Mouse (Mus musculus) heart, postnatal 25 days (tissue): ENCODE data around the gene Lhfpl2. TPM values are rescaled to one million over a fixed set of nuclear protein-coding genes. Genes with fewer than 3 reads are reported as not detected.

Experiments
- DNase-seq: peaks from one replicate; pipeline ENCODE4 v3.0.0; 2022; ENCODE audit warnings: low spot score
- intact Hi-C: fragments of 180-260 bp; cut with DNase I; formaldehyde crosslinking; loops from one replicate; pipeline ENCODE4 v1.15.1; 2025
- total RNA-seq, 2 experiments: library from RNA; stranded (reverse); gene quantifications; 2 replicates each; pipeline ENCODE4 v1.2.3; 2021

The Lhfpl2 gene
- total RNA-seq, 2 experiments from 2014 or later, result 4.5 to 6.4 TPM

DNA sequence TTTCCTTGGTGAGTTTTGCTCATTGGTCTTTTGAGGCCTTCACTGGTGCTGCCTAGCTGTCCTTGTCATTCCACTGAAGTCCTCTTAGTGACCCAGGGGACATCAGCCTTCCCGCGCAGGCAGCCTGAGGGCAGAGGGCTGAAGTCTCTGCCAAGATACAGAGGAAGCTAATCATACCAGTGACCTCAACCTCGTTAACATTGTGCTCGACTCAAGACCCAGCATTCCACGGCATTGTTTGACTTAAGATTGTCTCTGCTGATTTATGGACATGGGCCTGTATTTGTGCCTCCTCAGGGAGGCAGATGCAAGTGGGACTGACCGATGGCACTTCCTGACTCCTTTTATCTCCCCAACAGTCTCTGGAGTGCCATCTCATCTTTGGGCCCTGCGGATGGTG, 7.0 kb downstream of the Lhfpl2 start:
- intact Hi-C loops, result loop anchor here (5.0 kb wide), 1 partner anchor 272 kb away; no protein-coding TSS in a partner anchor
- DNase-seq, result no peak

GRCm38 (mm10) chr13:94065276-94066050, 7.9 kb downstream of the Lhfpl2 start:
- intact Hi-C loops, result loop anchor here (5.0 kb wide), 1 partner anchor 67 kb away; no protein-coding TSS in a partner anchor
- DNase-seq, result no peak

- intact Hi-C loops, result loop anchor here (5.0 kb wide), 1 partner anchor 66 kb away; no protein-coding TSS in a partner anchor
- DNase-seq, result no peak
Measured at GRCm38 (mm10) chr13:94066626-94067275, 9.2 kb downstream of the Lhfpl2 start.

DNA sequence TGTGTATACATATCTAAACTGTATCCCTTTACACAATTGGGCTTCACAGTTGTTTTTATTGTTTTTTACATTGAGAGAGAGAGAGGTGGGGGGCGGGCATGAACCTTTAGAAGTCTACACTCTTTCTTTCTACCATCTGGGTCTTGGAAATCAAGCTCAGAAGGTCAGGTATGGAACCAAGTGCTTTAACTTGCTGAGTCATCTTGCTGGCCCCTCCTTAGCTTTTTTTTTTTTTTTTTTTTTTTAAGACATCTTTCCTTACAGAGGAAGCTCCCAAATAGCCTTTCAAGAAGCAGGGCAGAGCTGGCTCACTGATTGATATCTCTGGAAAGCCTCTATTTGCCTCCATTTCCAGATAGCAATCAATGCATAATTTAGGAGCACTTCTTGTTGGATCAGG, 10.7 kb downstream of the Lhfpl2 start:
- no peak for DNase-seq
- intact Hi-C loops, result loop anchor here (5.0 kb wide), 1 partner anchor 64 kb away; no protein-coding TSS in a partner anchor

GRCm38 (mm10) chr13:94069421-94070307, 12.1 kb downstream of the Lhfpl2 start:
- no peak for DNase-seq
- intact Hi-C loops, result loop anchor here (5.0 kb wide), 2 partner anchors 63 to 133 kb away; no protein-coding TSS in a partner anchor

GRCm38 (mm10) chr13:94070308-94070619, 12.7 kb downstream of the Lhfpl2 start:
- intact Hi-C loops, result loop anchor here (5.0 kb wide), 1 partner anchor 132 kb away; no protein-coding TSS in a partner anchor

DNA sequence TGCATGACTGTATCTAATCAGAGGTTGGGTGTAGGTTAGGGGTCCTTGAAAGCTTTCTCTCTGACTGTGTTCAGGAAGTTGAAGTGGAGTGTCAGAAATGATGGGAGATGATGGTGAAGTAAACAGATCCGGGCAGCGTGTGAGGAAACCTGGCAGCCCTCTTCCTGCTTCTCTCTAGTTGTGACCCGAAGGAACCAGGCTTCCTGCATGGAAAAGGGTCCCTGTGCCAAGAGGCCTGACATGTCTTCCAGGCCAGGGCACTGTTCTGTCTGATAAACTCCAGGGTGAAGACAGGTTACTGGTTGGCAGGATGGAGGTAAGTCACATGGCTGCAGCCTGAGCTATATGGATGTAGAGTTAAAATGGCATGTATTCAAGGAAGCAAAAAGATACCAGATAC, 13.3 kb downstream of the Lhfpl2 start:
- no peak for DNase-seq
- intact Hi-C loops, result loop anchor here (5.0 kb wide), 1 partner anchor 131 kb away; no protein-coding TSS in a partner anchor

More at GRCm38 (mm10) chr13:94070308-94070619, 12.7 kb downstream of the Lhfpl2 start:
- no peak for DNase-seq

DNA sequence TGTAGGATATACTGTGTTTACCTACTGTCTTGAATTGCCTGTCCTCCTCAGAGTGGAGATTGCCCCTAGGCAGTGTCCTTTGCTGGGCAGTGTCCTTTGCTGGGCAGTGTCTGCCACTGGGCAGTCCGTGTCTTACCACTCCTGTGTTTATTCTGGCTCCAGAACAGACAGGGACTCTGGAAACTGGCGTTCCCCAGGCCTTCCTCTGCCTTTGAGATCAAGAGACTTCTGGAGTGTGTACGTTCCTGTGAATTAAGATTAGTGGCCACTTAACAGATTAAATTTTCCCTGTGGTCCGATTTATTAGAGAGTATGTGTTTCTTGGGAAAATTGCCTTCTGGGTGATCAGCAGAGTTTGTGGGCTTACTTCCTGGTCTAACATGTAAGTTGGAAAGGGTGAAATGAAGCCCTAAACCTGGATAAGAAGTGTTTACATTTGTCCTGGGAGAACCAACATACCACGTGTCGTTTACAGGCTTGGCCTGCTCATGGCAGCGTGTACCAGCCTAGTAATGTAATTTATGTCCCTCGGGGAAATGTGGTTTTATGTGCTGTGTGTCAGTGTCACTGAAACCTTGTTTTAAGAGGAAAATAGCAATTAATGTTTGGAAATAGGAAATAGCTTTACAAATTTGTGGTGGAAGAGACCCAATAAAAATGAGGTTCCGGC, 15.6 kb downstream of the Lhfpl2 start:
- no peak for DNase-seq
- intact Hi-C loops, result loop anchor here (5.0 kb wide), 1 partner anchor 129 kb away; no protein-coding TSS in a partner anchor

DNA sequence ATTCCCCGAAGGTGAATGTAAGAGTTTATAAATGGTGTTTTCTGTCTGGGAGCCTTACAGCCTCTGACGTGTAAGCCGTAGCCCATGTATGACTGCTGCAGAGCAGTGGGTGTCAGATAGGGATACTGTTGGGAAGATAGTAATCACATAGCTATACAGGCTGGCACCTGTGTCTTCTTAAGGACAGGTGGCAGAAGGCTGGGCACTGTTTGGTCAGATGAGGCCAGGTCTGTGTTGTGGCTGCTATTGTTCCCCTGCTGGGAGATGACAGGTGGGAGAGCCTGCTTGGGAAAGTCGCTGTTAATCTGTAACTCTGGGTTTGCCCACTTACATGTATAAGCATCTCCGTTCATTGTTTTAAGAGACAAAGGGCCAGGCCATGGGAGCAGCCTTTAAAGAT, 16.1 kb downstream of the Lhfpl2 start:
- DNase-seq, result no peak
- intact Hi-C loops, result loop anchor here (5.0 kb wide), 1 partner anchor 129 kb away; no protein-coding TSS in a partner anchor

- intact Hi-C loops, result no loop called here
- DNase-seq, result no peak
Measured at GRCm38 (mm10) chr13:94075181-94075580, 17.6 kb downstream of the Lhfpl2 start.

GRCm38 (mm10) chr13:94077136-94078018, 19.8 kb downstream of the Lhfpl2 start:
- no peak for DNase-seq
- intact Hi-C loops, result no loop called here

- DNase-seq, result no peak
- intact Hi-C loops, result no loop called here
Measured at GRCm38 (mm10) chr13:94083196-94083595, 25.6 kb downstream of the Lhfpl2 start.

DNA sequence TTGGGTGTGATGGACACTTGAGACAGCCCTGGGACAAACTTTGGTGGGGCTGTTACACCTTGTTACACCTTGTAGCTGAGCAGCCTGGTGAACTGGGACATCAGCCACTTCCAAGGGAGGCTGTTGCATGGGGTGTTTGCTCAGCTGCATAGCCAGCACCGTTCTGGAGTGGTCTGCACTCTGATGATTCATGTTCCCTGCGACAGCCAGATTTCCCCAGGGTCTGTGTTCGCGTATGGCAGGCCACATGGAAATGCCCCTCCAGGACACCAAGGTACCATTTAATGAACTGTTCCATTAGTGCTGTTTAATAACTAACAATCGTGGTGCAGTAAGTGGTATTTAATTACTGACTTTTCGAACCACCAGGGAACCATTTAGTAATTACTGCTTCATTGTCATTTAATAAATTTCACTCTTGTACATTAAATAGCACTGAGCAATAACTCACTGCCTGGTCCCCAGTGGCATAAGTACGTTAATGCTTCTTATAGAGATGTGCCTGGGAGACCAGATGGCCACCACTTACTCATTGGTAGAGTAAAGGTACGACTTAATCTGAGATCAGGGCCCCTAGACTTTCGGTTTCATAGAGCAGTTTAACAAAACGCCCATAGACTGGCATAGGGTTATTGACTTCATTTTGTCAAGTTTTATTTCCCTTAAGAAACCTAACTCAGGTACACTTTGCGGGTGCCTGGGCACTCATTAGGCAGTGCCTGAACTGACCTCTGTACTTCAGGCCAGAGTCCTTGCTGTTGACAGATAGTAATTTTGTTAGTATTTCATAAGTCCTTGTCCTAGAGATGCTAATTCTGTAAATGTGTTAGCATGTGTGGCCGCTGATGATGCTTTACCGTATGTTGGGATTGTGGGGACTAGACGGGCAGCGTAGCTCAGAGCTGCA, 26.9 kb downstream of the Lhfpl2 start:
- DNase-seq, result no peak
- intact Hi-C loops, result no loop called here

DNA sequence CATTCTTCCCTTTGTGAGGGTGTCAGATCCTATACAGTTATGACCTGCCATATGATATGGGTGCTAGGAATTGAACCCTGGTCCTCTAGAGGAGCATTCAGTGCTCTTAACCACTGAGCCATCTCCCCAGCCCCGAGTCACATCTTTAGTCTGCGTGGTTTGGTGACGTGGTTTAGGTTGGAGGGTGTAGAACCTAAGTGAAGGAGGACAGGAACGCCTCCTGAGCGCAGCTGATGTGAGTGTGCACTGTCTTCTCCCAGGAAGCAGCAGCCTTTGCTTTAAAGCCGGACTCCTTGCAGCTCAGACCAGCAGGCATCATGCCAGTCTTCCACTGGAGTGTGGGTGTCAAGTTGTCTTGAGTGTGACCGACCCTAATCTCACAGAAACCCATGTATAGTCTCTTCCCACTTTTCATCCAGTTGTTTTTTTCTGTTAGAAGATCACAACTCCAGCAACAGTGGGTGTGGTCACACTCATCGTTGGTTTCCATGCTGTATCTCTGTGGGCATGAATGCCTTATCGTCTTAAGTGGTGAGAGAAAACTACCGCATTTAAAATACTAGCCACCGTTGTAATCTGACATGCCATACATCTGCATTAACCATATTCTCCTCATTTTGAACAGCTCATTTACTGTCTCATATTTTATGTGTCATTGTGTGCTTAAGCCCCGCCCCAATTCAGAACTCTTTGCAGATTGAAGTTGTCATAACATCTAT, 28.7 kb downstream of the Lhfpl2 start:
- intact Hi-C loops, result no loop called here

GRCm38 (mm10) chr13:94087061-94087460, 29.5 kb downstream of the Lhfpl2 start:
- intact Hi-C loops, result no loop called here
- DNase-seq, result no peak

More for the DNA sequence above, 28.7 kb downstream of the Lhfpl2 start:
- DNase-seq, result no peak

DNA sequence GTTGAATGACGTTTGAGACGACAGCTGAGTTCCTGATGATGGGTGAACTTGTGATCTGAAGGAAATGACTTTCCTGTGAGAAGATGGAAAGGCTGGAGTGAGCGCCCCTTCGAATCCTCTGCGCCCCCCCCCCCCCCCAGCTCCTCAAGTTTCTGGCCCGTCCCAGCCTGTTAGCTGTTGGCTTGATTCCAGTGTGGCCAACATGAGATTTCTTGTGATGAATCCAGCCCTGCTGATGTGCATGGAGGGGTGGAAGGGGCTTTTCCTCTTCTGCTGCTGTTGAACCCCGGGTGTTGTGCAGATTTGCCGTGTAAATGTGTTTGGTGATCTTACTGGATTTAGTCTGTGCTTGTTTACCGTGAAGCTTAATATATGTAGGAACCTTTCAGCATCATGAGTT, 31.2 kb downstream of the Lhfpl2 start:
- DNase-seq, result no peak
- intact Hi-C loops, result no loop called here

DNA sequence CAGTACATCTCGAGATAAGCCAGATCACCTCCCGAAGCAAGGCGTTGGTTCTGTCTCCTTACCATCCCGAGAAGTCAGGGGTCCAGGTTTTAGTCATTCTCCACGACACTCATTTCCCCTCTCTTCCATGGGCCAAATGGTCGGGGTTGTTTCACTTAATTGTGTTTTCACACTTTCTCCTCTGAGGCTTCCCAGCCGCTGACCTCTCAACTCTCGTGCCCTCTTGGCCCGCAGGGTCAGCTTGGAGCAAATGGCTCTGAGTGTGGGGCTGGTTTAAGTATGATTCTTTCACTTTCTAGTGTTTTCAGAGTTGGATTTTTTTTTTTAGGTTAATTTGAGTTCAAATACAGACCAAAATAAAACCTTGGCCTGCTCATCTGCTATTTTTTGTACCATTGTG, 31.7 kb downstream of the Lhfpl2 start:
- intact Hi-C loops, result no loop called here
- DNase-seq, result no peak
